Mouse (Mus musculus) lung, postnatal 0 days (tissue): ENCODE results near the gene Lnx2. TPM values are rescaled to one million over a fixed set of nuclear protein-coding genes. Genes with fewer than 3 reads are reported as not detected.

Experiments
- ATAC-seq: fragments of 200-750 bp; cut with Nextera tagmentation; 2 replicates; pipeline ENCODE4 v1.8.0; 2017; ENCODE audit warnings: moderate library complexity
- DNase-seq: peaks from one replicate; pipeline ENCODE4 v3.0.0-alpha.2; 2016; ENCODE audit warnings: low spot score
- H3K27ac ChIP-seq: fragments of 300-500 bp; sonication (generic); 2 replicates; pipeline ENCODE4 v1.5.1; 2014; ENCODE audit warnings: antibody characterized with exemption, mild to moderate bottlenecking, low read length, mixed read lengths
- H3K27me3 ChIP-seq: fragments of 300-500 bp; sonication (generic); replicated peaks from 2 replicates; pipeline ENCODE4 v1.6.1; 2014; ENCODE audit warnings: low read length, mixed read lengths; ENCODE audit not compliant: insufficient read depth
- H3K36me3 ChIP-seq: fragments of 300-500 bp; sonication (generic); 2 replicates; pipeline ENCODE4 v1.6.1; 2014; ENCODE audit warnings: low read length, mixed read lengths; ENCODE audit not compliant: insufficient read depth
- H3K4me1 ChIP-seq: fragments of 300-500 bp; sonication (generic); 2 replicates; pipeline ENCODE4 v1.6.1; 2014; ENCODE audit warnings: antibody characterized with exemption, low read depth, low read length, mixed read lengths; ENCODE audit not compliant: insufficient read depth
- H3K4me2 ChIP-seq: fragments of 300-500 bp; sonication (generic); replicated peaks from 2 replicates; pipeline ENCODE4 v1.6.1; 2014; ENCODE audit warnings: low read depth, mild to moderate bottlenecking, low read length, moderate library complexity, mixed read lengths
- H3K4me3 ChIP-seq: fragments of 300-500 bp; sonication (generic); 2 replicates; pipeline ENCODE4 v1.5.1; 2014; ENCODE audit warnings: low read depth, low read length
- H3K9ac ChIP-seq: fragments of 300-500 bp; sonication (generic); replicated peaks from 2 replicates; pipeline ENCODE4 v1.6.1; 2014; ENCODE audit warnings: low read depth, mild to moderate bottlenecking
- H3K9me3 ChIP-seq: fragments of 300-500 bp; sonication (generic); 2 replicates; pipeline ENCODE4 v1.6.1; 2016; ENCODE audit warnings: low read length, mixed read lengths
- CTCF ChIP-seq: IDR thresholded peaks from 2 replicates; pipeline ENCODE4 v1.5.1; 2016; ENCODE audit warnings: antibody characterized with exemption, mild to moderate bottlenecking
- EP300 ChIP-seq: IDR thresholded peaks from 2 replicates; pipeline ENCODE4 v1.6.1; 2016; ENCODE audit warnings: antibody characterized with exemption, mild to moderate bottlenecking, control low read depth
- whole genome bisulfite sequencing: fragments of 180-500 bp; shearing (Covaris S2); extraction: QIAGEN DNeasy Blood & Tissue Kit; methylation state at CpG from one replicate; pipeline ENCODE4 v1.1.7; 2014; 5-methylcytosine and 5-hydroxymethylcytosine counted together
- polyA plus RNA-seq: library from polyadenylated mRNA; unstranded; fragments of >200 nt; fragmentation: Nextera tagmentation; extraction: Ambion mirVana; gene quantifications from 2 replicates; pipeline ENCODE4 v1.2.1, GENCODE M21; 2015

Lnx2 gene
- polyA plus RNA-seq, 1 experiment from 2014 or later, result 14.5 TPM

- Histone ChIP-seq H3K4me2 (no peak overlapping the region), H3K36me3 (peaks cover 7% of the 10 kb centered on the region; the same call in 1 of the 2 replicates), H3K9me3 (no peaks in the 10 kb centered on the region), H3K4me1 (no peaks in the 10 kb centered on the region), H3K4me3 (no peak overlapping the region), H3K27ac (no peak overlapping the region), H3K9ac (no peak overlapping the region), H3K27me3 (no peaks in the 10 kb centered on the region)
- ATAC-seq (no peak), DNase-seq (no peak)
- 80% methylated on average over 7 of the region's 7 CpGs for WGBS
- TF ChIP-seq EP300 (no peak), CTCF (no peak)
Measured at GRCm38 (mm10) chr5:147114738-147115137, 38.4 kb upstream of the Lnx2 start.

GRCm38 (mm10) chr5:147108861-147109591, 32.6 kb upstream of the Lnx2 start:
- Histone ChIP-seq H3K9ac (no peak overlapping the region), H3K27ac (no peak overlapping the region), H3K36me3 (peaks cover 7% of the 10 kb centered on the region; the same call in 1 of the 2 replicates), H3K4me3 (no peak overlapping the region), H3K27me3 (no peaks in the 10 kb centered on the region), H3K4me1 (no peaks in the 10 kb centered on the region), H3K9me3 (no peaks in the 10 kb centered on the region), H3K4me2 (no peak overlapping the region)
- 87% methylated on average over 13 of the region's 13 CpGs for WGBS
- DNase-seq (no peak), ATAC-seq (no peak)
- TF ChIP-seq CTCF (no peak), EP300 (no peak)

- TF ChIP-seq EP300 (no peak), CTCF (no peak)
- H3K9ac ChIP-seq, result no peak overlapping the region
- H3K27ac ChIP-seq, result no peak overlapping the region
- H3K4me3 ChIP-seq, result no peak overlapping the region
- H3K27me3 ChIP-seq, result no peaks in the 10 kb centered on the region
- DNase-seq, result no peak
- ATAC-seq, result no peak
- peaks cover 7% of the 10 kb centered on the region; the same call in 1 of the 2 replicates for H3K36me3 ChIP-seq
- no peaks in the 10 kb centered on the region for H3K4me1 ChIP-seq
- H3K4me2 ChIP-seq, result no peak overlapping the region
- 92% methylated on average over 3 of the region's 3 CpGs for WGBS
- H3K9me3 ChIP-seq, result no peaks in the 10 kb centered on the region
Measured at GRCm38 (mm10) chr5:147107276-147107675, 30.9 kb upstream of the Lnx2 start.

GRCm38 (mm10) chr5:147102295-147102694, 25.9 kb upstream of the Lnx2 start:
- Histone ChIP-seq H3K9me3 (no peaks in the 10 kb centered on the region), H3K4me2 (no peak overlapping the region), H3K4me1 (no peaks in the 10 kb centered on the region), H3K27me3 (no peaks in the 10 kb centered on the region), H3K27ac (no peak overlapping the region), H3K36me3 (no peaks in the 10 kb centered on the region), H3K9ac (no peak overlapping the region), H3K4me3 (no peak overlapping the region)
- TF ChIP-seq CTCF, result no peak
- TF ChIP-seq EP300, result no peak
- WGBS, result 91% methylated on average over 6 of the region's 6 CpGs
- no peak for DNase-seq
- no peak for ATAC-seq

GRCm38 (mm10) chr5:147100180-147100579, 23.8 kb upstream of the Lnx2 start:
- ATAC-seq, result peak; percentile 86
- H3K4me1 ChIP-seq, result no peaks in the 10 kb centered on the region
- peak; percentile 53 for DNase-seq
- no peaks in the 10 kb centered on the region for H3K9me3 ChIP-seq
- H3K36me3 ChIP-seq, result no peaks in the 10 kb centered on the region
- no peak overlapping the region for H3K4me2 ChIP-seq
- no peak overlapping the region for H3K9ac ChIP-seq
- WGBS, result 66% methylated on average over 2 of the region's 2 CpGs
- no peak overlapping the region for H3K27ac ChIP-seq
- TF ChIP-seq CTCF (no peak), EP300 (no peak; the same call in 1 of the 2 replicates)
- H3K27me3 ChIP-seq, result no peaks in the 10 kb centered on the region
- no peak overlapping the region for H3K4me3 ChIP-seq

GRCm38 (mm10) chr5:147098667-147099066, 22.3 kb upstream of the Lnx2 start:
- H3K4me2 ChIP-seq, result no peak overlapping the region
- no peaks in the 10 kb centered on the region for H3K27me3 ChIP-seq
- H3K9me3 ChIP-seq, result no peaks in the 10 kb centered on the region
- no peak for TF ChIP-seq EP300
- TF ChIP-seq CTCF, result no peak
- ATAC-seq, result no peak
- no peak for DNase-seq
- no peaks in the 10 kb centered on the region for H3K36me3 ChIP-seq
- no peak overlapping the region for H3K9ac ChIP-seq
- H3K4me3 ChIP-seq, result no peak overlapping the region
- WGBS, result 85% methylated on average over 7 of the region's 7 CpGs
- no peak overlapping the region for H3K27ac ChIP-seq
- no peaks in the 10 kb centered on the region for H3K4me1 ChIP-seq
